In genomic region chr13:52275675-52276074, GRCm38 (mm10) we compare ENCODE assay signal across 9 mouse cellular contexts.
DNase-seq lines count a peak whose midpoint lies in the region; ATAC-seq lines count a peak whose summit lies in the region.
"Had no signal": no experiment of that assay in that cellular context is flagged by ENCODE, and none has a peak within 500 bp of the region (broad histone marks: within the 10 kb centered on the region; RNA-seq: fewer than 3 reads in every experiment).

No protein-coding gene starts in this region.

- 0 out of 2 replicates have a peak, but pooled peaks cover 4% of the 10 kb centered on the region for H3K27me3 ChIP-seq in forebrain, embryonic 15.5 days
- no peaks in the 10 kb centered on the region for H3K27me3 ChIP-seq in intestine, embryonic 15.5 days (replicated peaks)
- H3K27me3 ChIP-seq in liver, embryonic 13.5 days: no peaks in the 10 kb centered on the region
- no peaks in the 10 kb centered on the region for H3K27me3 ChIP-seq in neural tube, embryonic 11.5 days (ENCODE audit: control insufficient read depth, insufficient read depth, low read length)
- H3K27me3 ChIP-seq: embryonic facial prominence, embryonic 15.5 days had no signal

- peak; percentile 10 for DNase-seq in ovary, postnatal 36 days (ENCODE audit: low spot score)
- DNase-seq in ovary, postnatal 10 days (ENCODE audit: low spot score): no peak
- DNase-seq in cerebellum, adult 11 months: peak; percentile 61
- DNase-seq in liver, embryonic 13.5 days: peak; percentile 20
- DNase-seq in neural tube, embryonic 11.5 days (ENCODE audit: low spot score): peak; percentile 66
- peak; percentile 83 for DNase-seq in thymus, postnatal 0 days (ENCODE audit: low spot score)

- H3K4me2 ChIP-seq in forebrain, embryonic 15.5 days (replicated peaks): peak overlapping the region; percentile 27
- H3K4me2 ChIP-seq in intestine, embryonic 15.5 days (replicated peaks): 0 out of 2 replicates have a peak overlapping the region, but pooled peaks have one; percentile 24
- H3K4me2 ChIP-seq in liver, embryonic 13.5 days: no peak overlapping the region
- H3K4me2 ChIP-seq in neural tube, embryonic 11.5 days (ENCODE audit: low read depth): peak overlapping the region; percentile 19; the same call in 1 of the 2 replicates
- H3K4me2 ChIP-seq: embryonic facial prominence, embryonic 15.5 days had no signal

- no peak overlapping the region for H3K9ac ChIP-seq in forebrain, embryonic 15.5 days (replicated peaks)
- no peak overlapping the region for H3K9ac ChIP-seq in intestine, embryonic 15.5 days
- H3K9ac ChIP-seq in liver, embryonic 13.5 days: no peak overlapping the region
- no peak overlapping the region for H3K9ac ChIP-seq in neural tube, embryonic 11.5 days (ENCODE audit: low read length)
- H3K9ac ChIP-seq: embryonic facial prominence, embryonic 15.5 days had no signal

- H3K36me3 ChIP-seq in forebrain, embryonic 15.5 days: no peaks in the 10 kb centered on the region
- no peaks in the 10 kb centered on the region for H3K36me3 ChIP-seq in intestine, embryonic 15.5 days
- no peaks in the 10 kb centered on the region for H3K36me3 ChIP-seq in liver, embryonic 13.5 days
- no peaks in the 10 kb centered on the region for H3K36me3 ChIP-seq in neural tube, embryonic 11.5 days (ENCODE audit: control insufficient read depth, insufficient read depth, low read length)
- H3K36me3 ChIP-seq: embryonic facial prominence, embryonic 15.5 days had no signal

- no peak overlapping the region for H3K27ac ChIP-seq in forebrain, embryonic 15.5 days (replicated peaks)
- H3K27ac ChIP-seq in intestine, embryonic 15.5 days: no peak overlapping the region
- H3K27ac ChIP-seq in liver, embryonic 13.5 days: no peak overlapping the region
- no peak overlapping the region for H3K27ac ChIP-seq in neural tube, embryonic 11.5 days (ENCODE audit: low read depth, low read length)
- H3K27ac ChIP-seq: embryonic facial prominence, embryonic 15.5 days had no signal

- H3K9me3 ChIP-seq in forebrain, embryonic 15.5 days: no peaks in the 10 kb centered on the region
- H3K9me3 ChIP-seq in intestine, embryonic 15.5 days: no peaks in the 10 kb centered on the region
- no peaks in the 10 kb centered on the region for H3K9me3 ChIP-seq in liver, embryonic 13.5 days (replicated peaks)
- H3K9me3 ChIP-seq in neural tube, embryonic 11.5 days (ENCODE audit: control insufficient read depth, low read length): no peaks in the 10 kb centered on the region
- H3K9me3 ChIP-seq: embryonic facial prominence, embryonic 15.5 days had no signal

- 6% methylated on average over 8 of the region's 8 CpGs for WGBS in forebrain, embryonic 15.5 days
- 17% methylated on average over 8 of the region's 8 CpGs for whole genome bisulfite sequencing in intestine, embryonic 15.5 days
- 9% methylated on average over 8 of the region's 8 CpGs for WGBS in liver, embryonic 13.5 days (ENCODE audit: insufficient replicate concordance)
- WGBS in neural tube, embryonic 11.5 days: 8% methylated on average over 8 of the region's 8 CpGs

- H3K4me3 ChIP-seq in forebrain, embryonic 15.5 days: peak overlapping the region; percentile 14; the same call in 1 of the 2 replicates
- H3K4me3 ChIP-seq in intestine, embryonic 15.5 days (replicated peaks): no peak overlapping the region
- H3K4me3 ChIP-seq in liver, embryonic 13.5 days (replicated peaks): no peak overlapping the region
- no peak overlapping the region for H3K4me3 ChIP-seq in neural tube, embryonic 11.5 days (ENCODE audit: low read depth, low read length)
- H3K4me3 ChIP-seq: embryonic facial prominence, embryonic 15.5 days had no signal

- H3K4me1 ChIP-seq in forebrain, embryonic 15.5 days: peaks cover 6% of the 10 kb centered on the region
- H3K4me1 ChIP-seq in intestine, embryonic 15.5 days (replicated peaks): 0 out of 2 replicates have a peak, but pooled peaks cover 2% of the 10 kb centered on the region
- no peaks in the 10 kb centered on the region for H3K4me1 ChIP-seq in liver, embryonic 13.5 days (replicated peaks)
- H3K4me1 ChIP-seq in neural tube, embryonic 11.5 days (ENCODE audit: control insufficient read depth, insufficient read depth, low read length): no peaks in the 10 kb centered on the region
- H3K4me1 ChIP-seq: embryonic facial prominence, embryonic 15.5 days had no signal

- ATAC-seq in forebrain, embryonic 15.5 days (replicated peaks): peak; percentile 78
- peak; percentile 36 for ATAC-seq in intestine, embryonic 15.5 days
- ATAC-seq in liver, embryonic 13.5 days (ENCODE audit: low read depth): no peak
- no peak; the same call in 1 of the 2 replicates for ATAC-seq in neural tube, embryonic 11.5 days (ENCODE audit: insufficient read depth, low FRiP score, low TSS enrichment)

Comparison
In these comparisons a context has a peak if more than half of its experiments do, and no peak if none do; other contexts are left out.
1. ATAC-seq: peak in forebrain, embryonic 15.5 days (single experiment) and intestine, embryonic 15.5 days (single experiment); none in liver, embryonic 13.5 days (single experiment) and neural tube, embryonic 11.5 days (single experiment).